Comparison of ENCODE assay signal across 9 mouse cellular contexts in genomic region chr5:23826321-23827004, GRCm38 (mm10). TPM values are rescaled to one million over a fixed set of nuclear protein-coding genes. Genes with fewer than 3 reads are reported as not detected.
DNase-seq lines count a peak whose midpoint lies in the region; ATAC-seq and TF ChIP-seq lines count a peak whose summit lies in the region.
"Had no signal": no experiment of that assay in that cellular context is flagged by ENCODE, and none has a peak within 500 bp of the region (broad histone marks: within the 10 kb centered on the region; RNA-seq: fewer than 3 reads in every experiment).

No protein-coding gene starts in this region.

- no peak for TF ChIP-seq POLR2A in cerebellum, adult 2 months (IDR thresholded peaks at IDR 0.05; ENCODE audit: borderline replicate concordance, insufficient read depth, low read length)

- DNase-seq in kidney, adult 11 months, result peak; percentile 26
- peak; percentile 77 for DNase-seq in ES-E14 (ENCODE audit: low read depth, low spot score)
- peak; percentile 42 to 51 for DNase-seq in cerebellum, adult 2 months
- DNase-seq in gastrocnemius, adult 18-20 months (ENCODE audit: low spot score), result peak; percentile 63
- peak; percentile 29 for DNase-seq in layer of hippocampus, adult 9-10 months (ENCODE audit: low spot score)
- DNase-seq in mesoderm, embryonic 11.5 days (ENCODE audit: low read depth, low spot score), result peak; percentile 73
- DNase-seq in testis, postnatal 10 days (ENCODE audit: low spot score), result peak; percentile 85

- peak; percentile 71; the same call in 1 of the 2 replicates for TF ChIP-seq CTCF in cerebellum, adult 2 months (IDR thresholded peaks at IDR 0.05; ENCODE audit: borderline replicate concordance, insufficient read depth, low read depth, low read length)

- 34% methylated on average over 11 of the region's 11 CpGs for WGBS in kidney, embryonic 16.5 days
- 35% methylated on average over 11 of the region's 11 CpGs for WGBS in cerebellum, adult 2 months

- no peak; the same call in 1 of the 2 replicates for ATAC-seq in kidney, embryonic 16.5 days (ENCODE audit: low FRiP score, low TSS enrichment)

- H3K9ac ChIP-seq in kidney, embryonic 16.5 days (replicated peaks; ENCODE audit: low read length), result no peak overlapping the region
- H3K9ac ChIP-seq in ES-E14 (ENCODE audit: insufficient read depth, low read depth, low read length, poor library complexity, severe bottlenecking), result no peak overlapping the region

- peaks cover 6% of the 10 kb centered on the region; the same call in 1 of the 2 replicates for H3K27me3 ChIP-seq in kidney, embryonic 16.5 days (ENCODE audit: insufficient read depth, low read length)
- no peaks in the 10 kb centered on the region; the same call in 1 of the 2 replicates for H3K27me3 ChIP-seq in cerebellum, adult 2 months (ENCODE audit: control insufficient read depth, insufficient read depth, low read length)

- H3K4me1 ChIP-seq in kidney, embryonic 16.5 days (ENCODE audit: insufficient read depth, low read length), result no peaks in the 10 kb centered on the region
- H3K4me1 ChIP-seq in ES-E14 (ENCODE audit: control insufficient read depth in 2 of 2, insufficient read depth in 2 of 2, low read length in 2 of 2, poor library complexity in 1 of 2), result peaks cover 0 to 5% of the 10 kb centered on the region in 2 experiments; a peak in 1 of 4 replicates
- H3K4me1 ChIP-seq in cerebellum, adult 2 months (ENCODE audit: control insufficient read depth, insufficient read depth, low read length), result no peaks in the 10 kb centered on the region

- H3K9me3 ChIP-seq in kidney, embryonic 16.5 days (ENCODE audit: low read length), result no peaks in the 10 kb centered on the region
- H3K9me3 ChIP-seq in ES-E14 (ENCODE audit: control insufficient read depth, insufficient read depth, low read depth, low read length), result no peaks in the 10 kb centered on the region

- no peaks in the 10 kb centered on the region for H3K36me3 ChIP-seq in kidney, embryonic 16.5 days (ENCODE audit: insufficient read depth, low read length)
- no peaks in the 10 kb centered on the region for H3K36me3 ChIP-seq in ES-E14 (ENCODE audit: control insufficient read depth, insufficient read depth, low read length, poor library complexity, severe bottlenecking)

- in situ Hi-C loops in ES-E14 (cut with MboI; ENCODE audit: low sequenced_read_pairs in 2 of 2, unreplicated experiment in 2 of 2), result no loop called here

- H3K4me3 ChIP-seq in kidney, embryonic 16.5 days (ENCODE audit: low read length), result no peak overlapping the region
- H3K4me3 ChIP-seq in ES-E14 (ENCODE audit: insufficient read depth in 1 of 2, low read depth in 1 of 2, low read length in 2 of 2, poor library complexity in 1 of 2, severe bottlenecking in 1 of 2), result no peak overlapping the region
- no peak overlapping the region for H3K4me3 ChIP-seq in cerebellum, adult 2 months (replicated peaks; ENCODE audit: insufficient read depth, low read depth, low read length)
- H3K4me3 ChIP-seq: myocyte had no signal

- no peak overlapping the region for H3K27ac ChIP-seq in kidney, embryonic 16.5 days (ENCODE audit: low read length)
- no peak overlapping the region for H3K27ac ChIP-seq in ES-E14 (ENCODE audit: insufficient read depth, low read depth, low read length, poor library complexity, severe bottlenecking)
- no peak overlapping the region for H3K27ac ChIP-seq in cerebellum, adult 2 months (ENCODE audit: insufficient read depth, low read length)

- no peak overlapping the region for H3K4me2 ChIP-seq in kidney, embryonic 16.5 days (replicated peaks; ENCODE audit: low read depth, low read length)

TF ChIP-seq in ES-E14, 5 proteins besides CTCF, POLR2A, EP300 and RAD21:
- TF ChIP-seq ZC3H11A (IDR thresholded peaks at IDR 0.05; ENCODE audit: borderline replicate concordance, low read depth, low read length), result no peak
- TF ChIP-seq ZNF384 (IDR thresholded peaks at IDR 0.05; ENCODE audit: low read depth, low read length), result no peak
- TF ChIP-seq MAFK (IDR thresholded peaks at IDR 0.05; ENCODE audit: insufficient read depth, low read depth, low read length), result no peak
- TF ChIP-seq HCFC1 (IDR thresholded peaks at IDR 0.05; ENCODE audit: borderline replicate concordance, insufficient read depth, low read length), result no peak

RNA-seq across cellular contexts. Expression of gene Tomm7, which starts 17.5 kb away (rescaled TPM):
- 99.1 and 99.6 TPM in 2 replicates for polyA plus RNA-seq in kidney, embryonic 16.5 days (2015; fragmentation: Nextera tagmentation; extraction: Ambion mirVana)
- 230 and 247 TPM in 2 replicates for total RNA-seq in ES-E14 (2012; rRNA removed)
- polyA plus RNA-seq in cerebellum, adult 2 months (2012; rRNA removed), result 90.0 and 90.4 TPM in 2 replicates
- 10 to 100 TPM; 60.4 to 70.0 TPM for total RNA-seq in gastrocnemius, adult 18-20 months (2021)

RNA-seq across cellular contexts. Expression of gene Rint1, which starts 39.0 kb away (rescaled TPM):
- polyA plus RNA-seq in kidney, embryonic 16.5 days (2015; fragmentation: Nextera tagmentation; extraction: Ambion mirVana), result 33.6 and 36.7 TPM in 2 replicates
- total RNA-seq in ES-E14 (2012; rRNA removed), result 11.7 and 12.0 TPM in 2 replicates
- polyA plus RNA-seq in cerebellum, adult 2 months (2012; rRNA removed), result 22.2 and 22.4 TPM in 2 replicates
- 1 to 10 TPM; 6.9 to 8.9 TPM for total RNA-seq in gastrocnemius, adult 18-20 months (2021)

RNA-seq across cellular contexts. Expression of gene Pus7, which starts 43.0 kb away (rescaled TPM):
- 32.3 and 34.8 TPM in 2 replicates for polyA plus RNA-seq in kidney, embryonic 16.5 days (2015; fragmentation: Nextera tagmentation; extraction: Ambion mirVana)
- 26.5 and 33.2 TPM in 2 replicates for total RNA-seq in ES-E14 (2012; rRNA removed)
- polyA plus RNA-seq in cerebellum, adult 2 months (2012; rRNA removed), result 14.1 and 15.2 TPM in 2 replicates
- 10 to 100 TPM; 11.3 to 12.5 TPM for total RNA-seq in gastrocnemius, adult 18-20 months (2021)

Comparison
In these comparisons a context has a peak if more than half of its experiments do, and no peak if none do; other contexts are left out.
1. DNase-seq: peak in every context shown above with its lines; median percentile 85 in testis, postnatal 10 days; 77 in ES-E14; 73 in mesoderm, embryonic 11.5 days; 63 in gastrocnemius, adult 18-20 months; 46 in cerebellum, adult 2 months; 29 in layer of hippocampus, adult 9-10 months; 26 in kidney, adult 11 months.